Mouse (Mus musculus) kidney, adult 2 months (tissue): Measurements from ENCODE around the gene Cadm2.

Experiments used
- CTCF ChIP-seq: fragments of 200-500 bp; conservative IDR thresholded peaks from 2 replicates; pipeline ENCODE4 v1.5.1; 2011; ENCODE audit warnings: low read depth, mild to moderate bottlenecking, control low read depth, low read length, moderate library complexity, mixed read lengths; ENCODE audit not compliant: insufficient read depth, insufficient read length
- POLR2A ChIP-seq: fragments of 200-500 bp; IDR thresholded peaks from one replicate; pipeline ENCODE4 v1.6.1; 2011; ENCODE audit warnings: low read depth, low read length, control low read depth

- TF ChIP-seq CTCF (no peak), POLR2A (no peak)
These were observed 434.4 kb downstream of the Cadm2 start for GRCm38 (mm10) chr16:67186322-67186721.
